Mouse (Mus musculus): ENCODE data around the gene Cnnm2. TPM values are rescaled to one million over a fixed set of nuclear protein-coding genes. Genes with fewer than 3 reads are reported as not detected.
"Not testable (repeated sequence)": the region's sequence is repeated elsewhere in the genome, so short reads cannot be mapped to it uniquely, and the experiment has no call there.

The Cnnm2 gene
- polyA plus RNA-seq (2016; fragmentation: Nextera tagmentation; extraction: Ambion mirVana) = 3.9 and 4.0 TPM in 2 replicates

GRCm38 (mm10) chr19:46761247-46761946, at the start of gene Cnnm2:
Gene Cnnm2, plus strand, starts transcription at chr19:46761596.
- under 1% methylated on average over 54 of the region's 59 CpGs for WGBS
- Histone ChIP-seq H3K27ac (ENCODE audit: poor library complexity, severe bottlenecking) (peak within 1 kb of the TSS; percentile 44), H3K9me3 (replicated peaks) (no peaks in the 10 kb centered on the region), H3K4me1 (replicated peaks) (peaks cover 20% of the 10 kb centered on the region), H3K4me3 (peak within 1 kb of the TSS; percentile 91), H3K36me3 (no peaks in the 10 kb centered on the region), H3K27me3 (replicated peaks) (no peaks in the 10 kb centered on the region; the same call in 1 of the 2 replicates), H3K4me2 (peak within 1 kb of the TSS; percentile 91), H3K9ac (peak within 1 kb of the TSS; percentile 87)
- peak; percentile 98 for ATAC-seq (ENCODE audit: insufficient number of reproducible peaks, low FRiP score)

GRCm38 (mm10) chr19:46714234-46714633, 47.2 kb upstream of the Cnnm2 start:
- Histone ChIP-seq H3K4me1 (replicated peaks) (no peaks in the 10 kb centered on the region), H3K27ac (ENCODE audit: poor library complexity, severe bottlenecking) (no peak overlapping the region), H3K4me3 (no peak overlapping the region), H3K27me3 (replicated peaks) (no peaks in the 10 kb centered on the region), H3K9me3 (replicated peaks) (peaks cover 8% of the 10 kb centered on the region), H3K9ac (no peak overlapping the region), H3K36me3 (peaks cover 54% of the 10 kb centered on the region), H3K4me2 (no peak overlapping the region)
- no peak for ATAC-seq (ENCODE audit: insufficient number of reproducible peaks, low FRiP score)
- 94% methylated on average over 8 of the region's 8 CpGs for WGBS

GRCm38 (mm10) chr19:46715016-46715415, 46.4 kb upstream of the Cnnm2 start:
- ATAC-seq (ENCODE audit: insufficient number of reproducible peaks, low FRiP score) = no peak
- no peak overlapping the region for H3K4me3 ChIP-seq
- WGBS = 85% methylated on average over 8 of the region's 8 CpGs
- no peaks in the 10 kb centered on the region for H3K4me1 ChIP-seq (replicated peaks)
- H3K36me3 ChIP-seq = peaks cover 52% of the 10 kb centered on the region
- H3K9me3 ChIP-seq (replicated peaks) = peaks cover 8% of the 10 kb centered on the region
- H3K9ac ChIP-seq = no peak overlapping the region
- no peaks in the 10 kb centered on the region for H3K27me3 ChIP-seq (replicated peaks)
- H3K4me2 ChIP-seq = no peak overlapping the region
- no peak overlapping the region for H3K27ac ChIP-seq (ENCODE audit: poor library complexity, severe bottlenecking)

DNA sequence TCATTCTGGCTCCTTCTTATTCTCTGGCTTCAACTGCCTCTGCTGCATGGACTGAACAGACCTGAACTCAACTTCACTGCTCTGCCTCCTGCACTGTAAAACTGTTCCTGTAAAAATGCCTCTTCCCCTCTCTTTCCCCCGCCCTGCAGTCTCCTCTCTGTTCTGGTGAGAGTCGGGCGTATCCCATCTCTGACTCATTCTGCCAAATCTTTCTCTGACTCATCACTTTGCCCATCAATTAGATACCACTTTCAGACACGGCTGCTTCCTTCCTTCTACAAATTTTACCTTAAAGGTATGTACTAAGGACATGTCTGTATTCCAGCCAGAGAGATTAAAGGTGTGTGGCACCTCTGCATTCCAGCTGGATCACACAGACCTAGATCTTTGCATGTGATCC, 43.2 kb upstream of the Cnnm2 start:
- Histone ChIP-seq H3K9me3 (replicated peaks) (peaks cover 8% of the 10 kb centered on the region), H3K27ac (ENCODE audit: poor library complexity, severe bottlenecking) (no peak overlapping the region), H3K4me2 (no peak overlapping the region), H3K9ac (no peak overlapping the region), H3K36me3 (peaks cover 65% of the 10 kb centered on the region), H3K4me3 (no peak overlapping the region), H3K4me1 (replicated peaks) (no peaks in the 10 kb centered on the region), H3K27me3 (replicated peaks) (no peaks in the 10 kb centered on the region)
- whole genome bisulfite sequencing = 67% methylated on average over 4 of the region's 4 CpGs
- no peak for ATAC-seq (ENCODE audit: insufficient number of reproducible peaks, low FRiP score)

- H3K36me3 ChIP-seq = peaks cover 65% of the 10 kb centered on the region
- H3K4me3 ChIP-seq = no peak overlapping the region
- 0 out of 2 replicates have a peak, but pooled peaks cover 3% of the 10 kb centered on the region for H3K9me3 ChIP-seq (replicated peaks)
- H3K27me3 ChIP-seq (replicated peaks) = no peaks in the 10 kb centered on the region
- no peak overlapping the region for H3K27ac ChIP-seq (ENCODE audit: poor library complexity, severe bottlenecking)
- ATAC-seq (ENCODE audit: insufficient number of reproducible peaks, low FRiP score) = no peak
- no peak overlapping the region for H3K4me2 ChIP-seq
- WGBS = 69% methylated on average over 11 of the region's 11 CpGs
- H3K9ac ChIP-seq = no peak overlapping the region
- H3K4me1 ChIP-seq (replicated peaks) = peaks cover 19% of the 10 kb centered on the region
These were observed 37.0 kb upstream of the Cnnm2 start for GRCm38 (mm10) chr19:46724411-46724810.

DNA sequence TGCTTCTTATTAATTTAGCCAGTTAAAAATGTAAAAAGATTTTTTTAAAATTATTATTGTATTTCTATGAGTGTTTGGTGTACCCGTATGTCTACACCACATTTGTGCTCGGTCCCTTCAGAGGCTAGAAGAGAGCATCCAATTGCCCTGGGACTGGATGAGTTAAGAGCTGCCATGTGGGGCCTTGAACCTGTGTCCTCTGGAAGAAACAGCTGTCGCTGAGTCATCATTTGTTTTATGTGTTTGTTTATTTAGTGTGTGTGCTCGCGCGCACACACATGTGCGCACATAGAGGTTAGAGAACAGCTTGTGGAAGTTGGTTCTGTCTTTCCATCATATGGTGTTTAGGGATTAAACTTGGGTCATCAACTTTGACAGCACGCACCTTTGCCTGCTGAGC, 35.3 kb upstream of the Cnnm2 start:
- Histone ChIP-seq H3K4me2 (no peak overlapping the region), H3K9ac (no peak overlapping the region), H3K27me3 (replicated peaks) (no peaks in the 10 kb centered on the region), H3K27ac (ENCODE audit: poor library complexity, severe bottlenecking) (no peak overlapping the region), H3K4me3 (no peak overlapping the region), H3K36me3 (peaks cover 52% of the 10 kb centered on the region), H3K4me1 (replicated peaks) (peaks cover 19% of the 10 kb centered on the region), H3K9me3 (replicated peaks) (0 out of 2 replicates have a peak, but pooled peaks cover 3% of the 10 kb centered on the region)
- WGBS = 98% methylated on average over 8 of the region's 8 CpGs
- no peak for ATAC-seq (ENCODE audit: insufficient number of reproducible peaks, low FRiP score)

- Histone ChIP-seq H3K4me1 (replicated peaks) (peaks cover 19% of the 10 kb centered on the region), H3K27me3 (replicated peaks) (no peaks in the 10 kb centered on the region), H3K27ac (ENCODE audit: poor library complexity, severe bottlenecking) (no peak overlapping the region), H3K36me3 (peaks cover 48% of the 10 kb centered on the region), H3K4me2 (no peak overlapping the region), H3K9me3 (replicated peaks) (0 out of 2 replicates have a peak, but pooled peaks cover 3% of the 10 kb centered on the region), H3K4me3 (no peak overlapping the region), H3K9ac (no peak overlapping the region)
- ATAC-seq (ENCODE audit: insufficient number of reproducible peaks, low FRiP score) = no peak
- 56% methylated on average over 8 of the region's 8 CpGs for WGBS
These were observed 34.2 kb upstream of the Cnnm2 start for GRCm38 (mm10) chr19:46727140-46727736.

GRCm38 (mm10) chr19:46727945-46728540, 33.4 kb upstream of the Cnnm2 start:
- peak; percentile 75 for ATAC-seq (ENCODE audit: insufficient number of reproducible peaks, low FRiP score)
- Histone ChIP-seq H3K4me2 (peak overlapping the region; percentile 17), H3K27me3 (replicated peaks) (no peaks in the 10 kb centered on the region), H3K27ac (ENCODE audit: poor library complexity, severe bottlenecking) (no peak overlapping the region), H3K4me1 (replicated peaks) (peaks cover 19% of the 10 kb centered on the region), H3K36me3 (peaks cover 43% of the 10 kb centered on the region), H3K4me3 (no peak overlapping the region), H3K9ac (no peak overlapping the region), H3K9me3 (replicated peaks) (0 out of 2 replicates have a peak, but pooled peaks cover 3% of the 10 kb centered on the region)
- 14% methylated on average over 11 of the region's 11 CpGs for WGBS

- peaks cover 43% of the 10 kb centered on the region for H3K36me3 ChIP-seq
- 0 out of 2 replicates have a peak, but pooled peaks cover 3% of the 10 kb centered on the region for H3K9me3 ChIP-seq (replicated peaks)
- H3K9ac ChIP-seq = no peak overlapping the region
- H3K27ac ChIP-seq (ENCODE audit: poor library complexity, severe bottlenecking) = no peak overlapping the region
- no peaks in the 10 kb centered on the region for H3K27me3 ChIP-seq (replicated peaks)
- WGBS = 67% methylated on average over 3 of the region's 3 CpGs
- no peak overlapping the region for H3K4me2 ChIP-seq
- H3K4me3 ChIP-seq = no peak overlapping the region
- ATAC-seq (ENCODE audit: insufficient number of reproducible peaks, low FRiP score) = no peak
- H3K4me1 ChIP-seq (replicated peaks) = peaks cover 26% of the 10 kb centered on the region
These were observed 32.5 kb upstream of the Cnnm2 start for GRCm38 (mm10) chr19:46728909-46729308.

DNA sequence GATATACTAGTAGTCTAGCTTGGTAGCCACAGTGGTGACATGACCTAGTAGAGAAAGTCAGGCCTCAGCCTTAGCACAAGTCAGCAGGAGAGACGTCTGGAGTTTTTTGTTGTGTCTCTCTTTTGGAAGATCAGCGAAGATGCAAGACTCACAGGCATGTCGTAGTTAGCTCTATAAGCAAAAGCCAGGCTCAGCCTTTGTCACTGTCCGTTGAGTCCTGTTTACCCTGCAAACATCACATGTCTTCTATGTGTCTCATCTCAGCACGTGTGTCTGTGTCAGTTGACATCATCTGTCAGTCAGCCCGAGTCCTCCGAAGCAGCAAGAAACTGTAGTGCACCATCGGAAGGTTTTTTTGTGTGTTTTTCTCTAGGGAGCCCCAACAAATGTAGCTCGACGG, 30.0 kb upstream of the Cnnm2 start:
- Histone ChIP-seq H3K4me2 (no peak overlapping the region), H3K9me3 (replicated peaks) (no peaks in the 10 kb centered on the region), H3K36me3 (peaks cover 23% of the 10 kb centered on the region), H3K4me1 (replicated peaks) (peaks cover 43% of the 10 kb centered on the region), H3K27me3 (replicated peaks) (no peaks in the 10 kb centered on the region), H3K27ac (ENCODE audit: poor library complexity, severe bottlenecking) (no peak overlapping the region), H3K4me3 (no peak overlapping the region), H3K9ac (no peak overlapping the region)
- no peak for ATAC-seq (ENCODE audit: insufficient number of reproducible peaks, low FRiP score)
- 87% methylated on average over 10 of the region's 10 CpGs for WGBS

GRCm38 (mm10) chr19:46732673-46733072, 28.7 kb upstream of the Cnnm2 start:
- Histone ChIP-seq H3K4me1 (replicated peaks) (peaks cover 42% of the 10 kb centered on the region), H3K36me3 (peaks cover 23% of the 10 kb centered on the region)
- not testable (repeated sequence) for H3K27me3 ChIP-seq (replicated peaks); H3K4me3 ChIP-seq; H3K9me3 ChIP-seq (replicated peaks); H3K9ac ChIP-seq; H3K27ac ChIP-seq (ENCODE audit: poor library complexity, severe bottlenecking); H3K4me2 ChIP-seq; ATAC-seq (ENCODE audit: insufficient number of reproducible peaks, low FRiP score)
- 90% methylated on average over 5 of the region's 5 CpGs for WGBS
